Mouse (Mus musculus): Measurements from ENCODE around the gene Tada1. TPM values are rescaled to one million over a fixed set of nuclear protein-coding genes. Genes with fewer than 3 reads are reported as not detected.

Gene Tada1
- 10 to 100 TPM; 27.1 to 30.0 TPM for total RNA-seq (2021)
- long read RNA-seq, experiment 1, transcript Tada1-201 (8 exons, 2,215 nt) = major isoform, 31 of 56 reads
- long read RNA-seq, experiment 1, partial matches to known transcripts = 0 of 56 reads
- long read RNA-seq, experiment 1, other reads (novel, unspliced or antisense) = 25 of 56 reads
- long read RNA-seq, experiment 2, transcript Tada1-201 (8 exons, 2,215 nt) = major isoform, 51 of 69 reads
- long read RNA-seq, experiment 2, partial matches to known transcripts = 1 of 69 reads
- long read RNA-seq, experiment 2, other reads (novel, unspliced or antisense) = 17 of 69 reads

GRCm38 (mm10) chr1:166379013-166379629 is at the start of gene Tada1:
Tada1 (plus strand) TSS chr1:166379097.
- DNase-seq (ENCODE audit: low spot score in 2 of 2) = peak; percentile 83 to 86

- no peak for DNase-seq (ENCODE audit: low spot score in 2 of 2)
Observed at GRCm38 (mm10) chr1:166330752-166331151, 48.1 kb upstream of the Tada1 start.

GRCm38 (mm10) chr1:166339110-166339509 is 39.8 kb upstream of the Tada1 start:
- DNase-seq (ENCODE audit: low spot score in 2 of 2) = no peak

GRCm38 (mm10) chr1:166342060-166342459 is 36.8 kb upstream of the Tada1 start:
- no peak for DNase-seq (ENCODE audit: low spot score in 2 of 2)

GRCm38 (mm10) chr1:166342539-166342938 is 36.4 kb upstream of the Tada1 start:
- no peak for DNase-seq (ENCODE audit: low spot score in 2 of 2)

GRCm38 (mm10) chr1:166343586-166343985 is 35.3 kb upstream of the Tada1 start:
- DNase-seq (ENCODE audit: low spot score in 2 of 2) = no peak

GRCm38 (mm10) chr1:166344300-166345077 is 34.4 kb upstream of the Tada1 start:
- DNase-seq (ENCODE audit: low spot score in 2 of 2) = no peak

GRCm38 (mm10) chr1:166345602-166346001 is 33.3 kb upstream of the Tada1 start:
- DNase-seq (ENCODE audit: low spot score in 2 of 2) = no peak

GRCm38 (mm10) chr1:166346906-166347305 is 32.0 kb upstream of the Tada1 start:
- no peak for DNase-seq (ENCODE audit: low spot score in 2 of 2)

- no peak for DNase-seq (ENCODE audit: low spot score in 2 of 2)
Observed at GRCm38 (mm10) chr1:166349341-166349740, 29.6 kb upstream of the Tada1 start.

- DNase-seq (ENCODE audit: low spot score in 2 of 2) = no peak
Observed at GRCm38 (mm10) chr1:166349751-166350150, 29.1 kb upstream of the Tada1 start.

- DNase-seq (ENCODE audit: low spot score in 2 of 2) = peak; percentile 63
Observed at GRCm38 (mm10) chr1:166360157-166360855, 18.6 kb upstream of the Tada1 start.

GRCm38 (mm10) chr1:166360896-166361295 is 18.0 kb upstream of the Tada1 start:
- no peak for DNase-seq (ENCODE audit: low spot score in 2 of 2)

GRCm38 (mm10) chr1:166361842-166362241 is 17.1 kb upstream of the Tada1 start:
- no peak for DNase-seq (ENCODE audit: low spot score in 2 of 2)

- no peak for DNase-seq (ENCODE audit: low spot score in 2 of 2)
Observed at GRCm38 (mm10) chr1:166362659-166363058, 16.2 kb upstream of the Tada1 start.

GRCm38 (mm10) chr1:166363122-166363521 is 15.8 kb upstream of the Tada1 start:
- DNase-seq (ENCODE audit: low spot score in 2 of 2) = no peak

GRCm38 (mm10) chr1:166377171-166377570 is 1.7 kb upstream of the Tada1 start:
- DNase-seq (ENCODE audit: low spot score in 2 of 2) = no peak

- no peak for DNase-seq (ENCODE audit: low spot score in 2 of 2)
Observed at GRCm38 (mm10) chr1:166378431-166379012, 375 bp upstream of the Tada1 start.

GRCm38 (mm10) chr1:166379630-166380231 is 834 bp downstream of the Tada1 start:
- DNase-seq (ENCODE audit: low spot score in 2 of 2) = peak in 1 of 2 experiments; percentile 21

- no peak for DNase-seq (ENCODE audit: low spot score in 2 of 2)
Observed at GRCm38 (mm10) chr1:166381336-166381735, 2.4 kb downstream of the Tada1 start.

- no peak for DNase-seq (ENCODE audit: low spot score in 2 of 2)
Observed at GRCm38 (mm10) chr1:166381821-166382220, 2.9 kb downstream of the Tada1 start.
